In the genomic region with DNA sequence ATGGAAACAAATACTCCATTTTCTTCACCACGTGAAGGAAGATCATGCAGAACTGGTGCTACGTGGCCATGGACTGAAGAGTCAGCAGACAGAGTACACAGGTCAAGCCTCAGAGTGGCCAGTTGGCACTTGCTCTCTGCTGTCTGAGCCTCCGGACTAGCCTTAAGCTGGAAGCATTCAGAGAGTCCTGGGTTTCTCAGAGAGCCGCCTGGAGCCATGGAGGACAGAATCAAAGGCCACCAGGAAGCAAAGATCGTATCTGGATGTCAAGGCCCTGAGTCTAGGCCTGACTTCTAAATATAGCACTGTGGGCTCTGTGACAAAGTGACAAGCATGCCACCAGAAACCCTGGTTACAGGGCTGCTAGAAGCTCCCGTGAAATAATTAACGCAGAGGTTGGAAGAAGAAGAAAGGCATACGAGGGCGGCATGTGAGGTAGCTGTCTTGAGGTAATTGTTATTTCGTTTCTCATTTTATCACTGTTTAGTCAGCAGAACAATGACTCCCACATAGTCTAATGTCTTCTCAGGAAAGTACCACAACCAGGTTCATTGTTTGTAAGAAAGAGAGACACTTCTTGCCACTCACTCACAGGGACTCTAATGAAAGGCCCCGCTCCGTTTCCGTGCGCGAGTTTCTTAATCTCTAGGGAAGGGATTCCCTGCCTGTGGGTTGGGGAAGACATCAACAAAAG, we compare ENCODE assay signal across 14 mouse cellular contexts. TPM values are rescaled to one million over a fixed set of nuclear protein-coding genes. Genes with fewer than 3 reads are reported as not detected.
DNase-seq lines count a peak whose midpoint lies in the region; ATAC-seq lines count a peak whose summit lies in the region.
"Had no signal": no experiment of that assay in that cellular context is flagged by ENCODE, and none has a peak within 500 bp of the region (broad histone marks: within the 10 kb centered on the region; RNA-seq: fewer than 3 reads in every experiment).

No protein-coding gene starts in this region.

- H3K4me1 ChIP-seq in heart, embryonic 14.5 days (ENCODE audit: control insufficient read depth in 2 of 2, insufficient read depth in 2 of 2, low read length in 2 of 2): peaks cover 19 to 21% of the 10 kb centered on the region in 2 experiments

- H3K4me2 ChIP-seq in heart, embryonic 14.5 days (ENCODE audit: low read length): peak overlapping the region; percentile 11; the same call in 1 of the 2 replicates
- H3K4me2 ChIP-seq: liver, embryonic 11.5 days; midbrain, embryonic 12.5 days had no signal

- H3K9ac ChIP-seq in heart, embryonic 14.5 days (ENCODE audit: low read length): no peak overlapping the region
- H3K9ac ChIP-seq: midbrain, embryonic 12.5 days had no signal

- H3K36me3 ChIP-seq in heart, embryonic 14.5 days (ENCODE audit: control insufficient read depth, insufficient read depth, low read length): no peaks in the 10 kb centered on the region
- H3K36me3 ChIP-seq: midbrain, embryonic 12.5 days had no signal

- 26% methylated on average over 15 of the region's 15 CpGs for WGBS in heart, embryonic 14.5 days

- H3K27me3 ChIP-seq in heart, embryonic 14.5 days (ENCODE audit: control insufficient read depth, insufficient read depth, low read length): no peaks in the 10 kb centered on the region
- H3K27me3 ChIP-seq: CH12.LX; midbrain, embryonic 12.5 days had no signal

- H3K27ac ChIP-seq in heart, embryonic 14.5 days (replicated peaks in 1 of 2; ENCODE audit: control insufficient read depth in 1 of 2, insufficient read depth in 1 of 2, low read depth in 2 of 2, low read length in 2 of 2): peak overlapping the region; percentile 24 to 25; a peak in 1 of 4 replicates
- H3K27ac ChIP-seq: left cerebral cortex, adult 2 months; midbrain, embryonic 12.5 days had no signal

- intact Hi-C loops in heart, postnatal 14 days (cut with DNase I): no loop called here

- no peak overlapping the region for H3K4me3 ChIP-seq in heart, embryonic 14.5 days (ENCODE audit: control insufficient read depth in 1 of 2, insufficient read depth in 1 of 2, low read depth in 1 of 2, low read length in 2 of 2)
- H3K4me3 ChIP-seq: left cerebral cortex, adult 2 months; midbrain, embryonic 12.5 days had no signal

- no peak for ATAC-seq in heart, embryonic 14.5 days (ENCODE audit: insufficient number of reproducible peaks, insufficient read depth, low FRiP score, low read depth)
- ATAC-seq: lung, postnatal 0 days had no signal

- H3K9me3 ChIP-seq in heart, embryonic 14.5 days (ENCODE audit: control insufficient read depth, low read length): peaks cover 4% of the 10 kb centered on the region; the same call in 1 of the 2 replicates
- H3K9me3 ChIP-seq: midbrain, embryonic 12.5 days had no signal

- DNase-seq in heart, postnatal 14 days: no peak
- DNase-seq in retina, postnatal 1 day: peak; percentile 35
- DNase-seq in retina, embryonic 14.5 days (ENCODE audit: low spot score): no peak
- DNase-seq in kidney, adult 8-10 months: peak; percentile 63 to 77
- peak; percentile 12 for DNase-seq in telencephalon, adult 2 months (ENCODE audit: low read depth, low spot score)
- DNase-seq in left cerebral cortex, adult 8-10 months (ENCODE audit: low spot score in 2 of 2): no peak
- DNase-seq: adrenal gland, postnatal 10 days; right cerebral cortex, postnatal 14 days had no signal

RNA-seq across cellular contexts. Expression of gene Cryl1, which starts 55.1 kb away (rescaled TPM):
- polyA plus RNA-seq in heart, embryonic 14.5 days (2014; fragmentation: Nextera tagmentation; extraction: Ambion mirVana): 14.6 and 17.3 TPM in 2 replicates
- total RNA-seq in heart, postnatal 14 days (2021): 1 to 10 TPM; 7.2 to 7.4 TPM
- 10 to 100 TPM; 16.0 to 22.1 (median 20.4) TPM for total RNA-seq in left cerebral cortex, adult 8-10 months (2022)

Comparison
In these comparisons a context has a peak if more than half of its experiments do, and no peak if none do; other contexts are left out.
1. DNase-seq: peak in retina, postnatal 1 day (single experiment), kidney, adult 8-10 months (2 of 2) and telencephalon, adult 2 months (single experiment); none in heart, postnatal 14 days (0 of 2), retina, embryonic 14.5 days (single experiment) and left cerebral cortex, adult 8-10 months (0 of 2).